Mouse (Mus musculus) kidney, adult 2 months (tissue): ENCODE data around the gene Rhbdf2.

Experiments used
- CTCF ChIP-seq: fragments of 200-500 bp; conservative IDR thresholded peaks from 2 replicates; pipeline ENCODE4 v1.5.1; 2011; ENCODE audit warnings: low read depth, mild to moderate bottlenecking, control low read depth, low read length, moderate library complexity, mixed read lengths; ENCODE audit not compliant: insufficient read depth, insufficient read length
- POLR2A ChIP-seq: fragments of 200-500 bp; IDR thresholded peaks from one replicate; pipeline ENCODE4 v1.6.1; 2011; ENCODE audit warnings: low read depth, low read length, control low read depth

GRCm38 (mm10) chr11:116644225-116645112 lies 17.6 kb upstream of the Rhbdf2 start:
- no peak for TF ChIP-seq POLR2A
- TF ChIP-seq CTCF = no peak
